Mouse (Mus musculus) c-Kit-positive CD71-positive TER-119-positive erythroid progenitor cells, embryonic 14.5 days (primary cell): ENCODE data around the gene Prss33.

Experiments used
- DNase-seq: peaks from one replicate; pipeline ENCODE4 v3.0.0-alpha.2; 2013; ENCODE audit warnings: low spot score

Gene Prss33

DNA sequence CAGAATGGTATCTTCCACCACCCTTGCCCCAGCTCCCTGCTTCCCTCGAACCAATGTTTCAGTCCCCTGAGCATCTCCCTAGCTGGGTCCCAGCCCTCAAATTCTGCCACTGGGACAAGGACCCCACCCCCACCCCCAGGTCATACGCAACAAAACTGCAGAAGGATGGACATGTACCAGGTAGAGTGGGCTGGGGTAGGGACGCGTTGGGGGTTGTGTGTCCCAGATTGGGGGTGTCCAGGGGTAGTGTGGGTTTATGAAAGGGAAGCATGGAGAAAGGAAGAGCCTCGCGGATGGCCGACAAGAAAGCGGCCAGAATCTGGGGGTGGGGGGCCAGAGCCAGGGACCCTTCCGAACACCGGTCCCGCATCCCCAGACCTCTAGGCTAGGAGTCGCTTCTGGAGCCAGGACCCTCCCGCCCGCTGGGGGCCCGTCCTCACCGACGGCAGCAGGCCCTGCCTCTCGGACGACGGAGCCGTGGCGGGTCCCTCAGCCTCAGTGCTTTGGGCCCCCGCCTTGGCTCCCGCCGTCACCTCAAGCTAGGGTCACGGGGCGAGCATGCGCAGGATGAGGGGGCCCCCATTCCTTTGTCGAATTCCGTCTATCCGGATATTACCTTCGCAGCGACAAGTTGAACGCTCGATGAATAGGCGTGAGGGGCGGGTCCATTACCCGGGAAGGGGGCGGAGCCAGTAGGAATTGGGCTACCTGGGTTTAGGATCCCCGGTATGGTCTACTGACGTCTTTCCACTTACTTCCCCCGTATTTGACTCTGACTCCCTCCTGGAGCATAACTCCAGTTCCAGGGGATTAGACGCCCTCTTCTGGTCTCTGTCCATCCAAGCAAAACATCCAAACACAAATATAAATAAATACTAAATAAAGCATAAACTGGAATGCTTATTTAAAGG lies 50.0 kb downstream of the Prss33 start, which contains the start of gene Flywch2:
Flywch2 (minus strand) TSS at position 521 of the 911 bp plus-strand sequence.
- peak; percentile 73 for DNase-seq

DNA sequence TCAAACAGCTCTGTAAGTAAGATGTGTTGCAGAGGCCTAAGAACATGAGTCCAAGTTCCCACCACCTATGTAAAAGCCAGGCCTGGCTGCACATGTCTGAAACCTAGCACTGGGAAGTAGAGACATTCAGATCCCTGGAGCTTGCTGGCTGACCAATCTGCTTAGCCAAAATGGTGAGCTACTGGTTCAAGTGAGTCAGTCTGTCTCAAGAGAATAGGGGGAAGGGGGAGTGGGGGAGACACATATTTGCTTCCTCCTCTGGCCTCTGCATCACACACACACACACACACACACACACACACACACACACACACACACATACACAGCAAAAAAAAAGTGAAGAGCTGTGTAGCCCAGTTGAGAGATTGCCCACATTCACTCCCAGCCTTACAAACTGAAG lies 52.5 kb downstream of the Prss33 start:
- no peak for DNase-seq
